Mouse (Mus musculus): ENCODE measurements around the gene Ogn. TPM values are rescaled to one million over a fixed set of nuclear protein-coding genes. Genes with fewer than 3 reads are reported as not detected.
"Not testable (repeated sequence)": the region's sequence is repeated elsewhere in the genome, so short reads cannot be mapped to it uniquely, and the experiment has no call there.

Gene Ogn
- total RNA-seq (2021) = 1 to 10 TPM; 4.2 to 4.5 TPM
- long read RNA-seq, partial matches to known transcripts = 1 of 2 reads
- long read RNA-seq, other reads (novel, unspliced or antisense) = 0 of 2 reads

- no peak for DNase-seq (ENCODE audit: low spot score in 2 of 2)
Observed at GRCm38 (mm10) chr13:49607714-49608113, at the start of gene Ogn. Gene Ogn (plus strand): TSS chr13:49608046.

- peak; percentile 9 to 23 for DNase-seq (ENCODE audit: low spot score in 2 of 2)
Observed at GRCm38 (mm10) chr13:49559185-49559584, 48.7 kb upstream of the Ogn start.

DNA sequence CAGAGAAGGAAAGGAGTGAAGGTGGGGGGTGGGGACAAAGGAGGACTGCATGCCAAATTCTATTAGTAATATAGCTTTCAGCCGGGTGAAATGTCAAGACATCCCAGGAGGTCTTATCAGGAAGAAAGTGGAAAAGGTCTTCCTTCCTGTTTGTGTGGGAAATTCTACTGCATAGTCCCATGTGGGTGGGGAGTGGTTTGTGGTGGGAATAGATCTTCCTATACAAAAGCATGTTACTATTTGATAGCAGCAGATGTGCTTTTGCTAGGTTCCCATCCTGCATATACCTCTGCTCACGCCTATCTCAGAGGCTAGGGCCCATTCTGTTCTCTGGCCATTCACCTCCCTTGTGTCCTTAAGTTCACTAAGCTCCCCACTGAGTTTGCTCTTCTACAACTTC, 47.0 kb upstream of the Ogn start:
- no peak for DNase-seq (ENCODE audit: low spot score in 2 of 2)

- DNase-seq (ENCODE audit: low spot score in 2 of 2) = no peak
Observed at GRCm38 (mm10) chr13:49564347-49564746, 43.5 kb upstream of the Ogn start.

GRCm38 (mm10) chr13:49570371-49570770, 37.5 kb upstream of the Ogn start:
- DNase-seq (ENCODE audit: low spot score in 2 of 2) = no peak

DNA sequence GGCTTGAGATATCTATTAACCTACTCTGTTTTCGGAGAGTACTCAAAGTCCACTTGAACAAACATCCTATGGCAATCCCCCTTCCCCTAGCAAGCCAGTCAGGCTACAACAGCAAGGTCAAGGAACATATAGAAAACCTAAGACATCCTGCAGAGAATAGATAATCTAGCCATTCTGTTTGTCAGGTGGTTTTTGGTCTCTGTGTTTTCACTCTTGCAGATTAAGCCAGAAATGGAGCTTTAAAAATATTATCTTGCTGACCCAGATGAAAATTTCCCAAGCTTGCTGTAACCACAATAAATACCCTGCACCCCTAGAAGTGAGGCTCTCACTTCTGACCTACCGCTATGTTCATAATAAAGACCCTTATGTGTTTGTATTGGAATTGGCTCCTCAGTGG, 36.4 kb upstream of the Ogn start:
- no peak for DNase-seq (ENCODE audit: low spot score in 2 of 2)

GRCm38 (mm10) chr13:49581541-49582530, 26.0 kb upstream of the Ogn start, which contains the start of gene Omd:
Gene Omd (plus strand): TSS chr13:49582462.
- no peak for DNase-seq (ENCODE audit: low spot score in 2 of 2)

DNA sequence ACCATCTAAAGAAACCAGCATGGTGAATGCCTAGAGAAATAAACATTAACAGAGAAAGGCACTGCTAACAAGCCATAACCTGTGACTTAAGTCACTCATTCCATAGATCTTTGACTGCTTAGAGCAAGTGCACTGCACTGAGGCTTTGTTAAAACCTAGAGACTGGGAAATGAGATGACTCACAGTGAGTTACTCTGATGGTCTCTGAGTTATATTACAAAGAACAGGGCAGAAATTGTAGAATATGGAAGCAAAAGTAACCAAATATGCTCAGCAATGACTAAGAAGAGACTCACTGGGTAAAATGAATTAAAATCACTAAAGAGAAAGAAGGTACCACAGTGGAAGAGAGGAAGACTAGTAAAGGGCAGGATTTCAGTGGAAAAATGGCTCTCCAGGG, 24.0 kb upstream of the Ogn start:
- no peak for DNase-seq (ENCODE audit: low spot score in 2 of 2)

DNA sequence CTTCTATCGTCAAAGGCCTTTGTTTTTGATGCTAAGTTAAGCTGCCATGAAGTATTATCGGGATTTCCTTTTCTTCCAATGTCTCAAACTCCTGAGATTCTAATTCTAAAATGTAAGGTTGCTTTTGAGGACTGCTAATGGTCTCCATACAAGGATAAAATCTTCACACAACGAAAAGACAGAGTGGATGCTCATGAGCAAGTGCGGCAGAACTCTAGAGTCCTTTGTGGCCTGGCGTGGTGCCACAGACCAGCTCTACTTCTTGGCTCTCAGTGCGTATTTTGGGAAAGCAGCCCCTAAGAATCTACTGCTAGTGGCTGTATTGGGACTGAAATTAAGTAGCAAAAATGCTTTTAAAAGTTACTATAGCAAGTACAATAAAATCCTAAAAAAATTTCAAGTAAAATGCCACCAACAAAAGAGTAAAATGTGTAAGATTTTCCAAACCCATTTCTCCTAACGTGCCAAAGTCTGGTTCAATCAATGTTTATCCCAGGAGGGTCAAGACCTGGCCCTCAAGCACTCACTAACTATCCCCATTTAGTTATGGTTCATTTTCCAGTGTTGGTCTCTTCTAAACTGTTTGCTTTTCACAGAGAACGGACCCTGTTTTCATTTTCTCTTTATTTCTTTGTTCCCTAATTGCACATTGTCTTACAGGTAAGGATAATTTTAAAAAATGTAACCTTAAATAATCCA, 23.4 kb upstream of the Ogn start:
- no peak for DNase-seq (ENCODE audit: low spot score in 2 of 2)

DNA sequence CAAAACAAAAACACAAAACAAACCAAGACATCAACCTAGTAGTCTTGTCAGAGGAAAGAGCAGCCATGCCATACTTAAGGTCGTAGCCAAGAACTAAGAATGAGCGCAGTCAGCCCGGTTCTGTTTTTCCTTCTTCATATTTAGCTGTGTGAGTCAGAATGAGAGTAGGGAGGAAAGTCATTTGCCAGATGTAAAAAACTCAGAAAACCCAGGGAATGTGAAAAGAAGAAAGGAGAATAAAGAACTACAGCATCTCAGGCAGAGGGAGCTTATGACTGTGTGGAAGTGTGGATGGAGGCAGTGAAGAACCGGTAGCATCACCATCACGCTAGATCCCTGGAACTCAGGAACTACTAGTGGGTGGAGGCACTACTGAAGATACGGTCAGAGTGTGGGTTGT, 21.8 kb upstream of the Ogn start:
- DNase-seq (ENCODE audit: low spot score in 2 of 2) = no peak

GRCm38 (mm10) chr13:49602541-49602940, 5.3 kb upstream of the Ogn start:
- DNase-seq (ENCODE audit: low spot score in 2 of 2) = not testable (repeated sequence)

DNA sequence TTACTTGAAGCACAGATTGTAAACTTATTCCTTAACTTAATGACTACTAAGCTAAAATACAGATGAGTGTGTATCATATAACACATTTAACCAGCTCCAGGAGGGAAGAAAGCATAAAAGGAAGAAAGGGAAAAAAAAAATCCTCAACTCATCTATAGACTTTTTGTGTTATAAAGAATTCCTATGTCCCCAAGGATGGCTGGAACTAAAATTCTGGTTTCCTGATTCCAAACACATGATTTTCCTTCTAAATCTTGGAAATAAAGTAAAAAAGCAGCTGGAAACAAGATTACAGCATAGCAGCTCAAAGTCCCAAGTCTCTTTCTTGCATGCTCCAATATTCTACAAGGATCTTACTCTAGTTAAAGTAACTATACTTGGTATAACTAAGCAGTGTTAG, 4.2 kb upstream of the Ogn start:
- no peak for DNase-seq (ENCODE audit: low spot score in 2 of 2)

DNA sequence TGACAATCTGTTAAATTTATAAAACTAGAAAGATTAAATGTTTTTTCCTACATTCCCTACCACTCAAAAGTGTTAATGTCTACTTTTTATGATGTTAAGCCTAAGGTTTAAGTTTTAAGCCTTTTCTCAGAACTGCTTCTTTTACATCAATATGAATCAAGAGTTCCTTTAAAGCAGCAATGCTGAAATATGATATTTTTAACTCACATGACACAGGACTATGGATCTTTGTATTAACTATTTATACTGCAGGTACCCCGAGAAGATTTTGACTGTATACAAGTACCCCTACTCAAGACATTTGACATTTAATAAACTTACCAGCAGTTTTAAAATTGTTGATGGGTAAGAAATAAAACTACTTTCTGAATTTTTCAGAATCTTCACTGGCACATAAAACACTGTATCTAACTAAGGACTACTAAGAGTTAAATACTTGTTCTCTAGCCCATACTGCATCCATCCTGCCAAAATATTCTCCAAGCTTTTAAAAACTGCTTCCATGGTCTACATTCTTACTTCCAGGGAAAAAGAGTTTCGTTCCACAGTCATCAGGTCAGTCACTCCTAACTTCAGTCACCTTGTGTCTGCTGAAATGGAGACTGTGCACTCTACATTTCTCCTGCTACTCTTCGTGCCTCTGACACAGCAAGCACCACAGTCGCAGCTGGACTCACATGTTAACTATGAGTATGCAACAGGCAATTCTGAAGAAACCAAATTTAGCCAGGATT, 910 bp downstream of the Ogn start:
- DNase-seq (ENCODE audit: low spot score in 2 of 2) = no peak

- no peak for DNase-seq (ENCODE audit: low spot score in 2 of 2)
Observed at GRCm38 (mm10) chr13:49617021-49617420, 9.2 kb downstream of the Ogn start.

DNA sequence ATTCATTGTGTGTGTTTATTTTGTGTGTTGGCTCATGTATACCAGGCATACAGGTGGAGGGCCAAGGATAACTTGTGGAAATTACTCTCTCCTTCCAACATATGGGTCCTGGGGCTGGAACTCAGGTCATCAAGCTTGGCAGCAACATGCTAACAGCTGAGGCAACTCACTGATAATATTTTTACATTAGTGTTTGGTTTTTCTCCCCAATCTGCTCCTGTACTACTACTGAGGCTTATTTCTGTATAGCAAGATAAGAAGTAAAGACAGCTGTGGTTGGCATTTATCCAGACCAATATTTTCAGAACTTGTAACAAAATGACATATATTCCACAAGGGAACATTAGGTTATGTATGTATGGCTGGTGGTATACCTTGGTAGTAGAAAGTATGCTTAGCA, 10.5 kb downstream of the Ogn start:
- DNase-seq (ENCODE audit: low spot score in 2 of 2) = no peak

GRCm38 (mm10) chr13:49623216-49623615, 15.4 kb downstream of the Ogn start:
- DNase-seq (ENCODE audit: low spot score in 2 of 2) = no peak

DNA sequence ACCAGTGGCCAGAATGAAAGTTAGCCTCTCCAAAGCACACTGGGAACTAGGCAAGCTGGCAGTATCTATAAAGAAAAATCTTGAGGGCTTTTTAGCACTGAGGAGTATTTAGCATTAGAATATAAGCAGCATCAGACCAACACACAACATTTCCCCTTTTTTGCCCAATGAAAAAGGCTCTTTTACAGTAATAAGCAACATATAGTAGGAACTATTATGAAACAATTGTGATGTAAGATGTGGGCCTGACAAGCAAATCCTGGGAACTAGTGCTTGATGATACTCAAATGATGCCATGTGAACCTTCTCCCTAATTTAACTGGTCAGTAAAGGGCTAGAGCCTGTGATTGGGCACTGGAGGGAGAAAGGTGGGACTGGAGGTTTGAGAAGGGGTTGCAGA, 20.3 kb downstream of the Ogn start:
- DNase-seq (ENCODE audit: low spot score in 2 of 2) = no peak

DNA sequence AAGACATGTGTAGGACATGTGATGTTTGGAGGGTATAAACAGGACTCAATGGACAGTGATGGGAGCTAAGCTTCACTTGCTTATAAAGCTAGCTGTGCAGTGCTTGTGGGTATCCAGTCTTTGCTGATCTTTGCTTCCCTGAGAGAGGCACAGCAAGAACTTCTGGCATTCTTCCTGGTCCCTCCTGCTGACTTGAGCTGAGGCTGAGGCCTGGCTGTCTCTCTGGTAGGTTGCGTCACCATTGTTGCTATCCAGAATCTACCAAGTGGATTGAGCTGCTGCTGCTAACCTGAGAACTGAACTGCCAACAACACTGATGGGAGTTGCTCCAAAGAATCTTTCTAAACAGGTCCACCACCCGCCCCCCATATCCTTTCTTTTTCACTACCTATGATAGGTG, 21.2 kb downstream of the Ogn start:
- no peak for DNase-seq (ENCODE audit: low spot score in 2 of 2)

GRCm38 (mm10) chr13:49639965-49640364, 32.1 kb downstream of the Ogn start:
- DNase-seq (ENCODE audit: low spot score in 2 of 2) = no peak

- DNase-seq (ENCODE audit: low spot score in 2 of 2) = no peak
Observed at GRCm38 (mm10) chr13:49642650-49643049, 34.8 kb downstream of the Ogn start.

GRCm38 (mm10) chr13:49643669-49644362, 36.0 kb downstream of the Ogn start:
- no peak for DNase-seq (ENCODE audit: low spot score in 2 of 2)

Data from layer of hippocampus, postnatal 10 days (tissue).